Mouse (Mus musculus): ENCODE measurements around the gene Ccr5.

Ccr5 gene

DNA sequence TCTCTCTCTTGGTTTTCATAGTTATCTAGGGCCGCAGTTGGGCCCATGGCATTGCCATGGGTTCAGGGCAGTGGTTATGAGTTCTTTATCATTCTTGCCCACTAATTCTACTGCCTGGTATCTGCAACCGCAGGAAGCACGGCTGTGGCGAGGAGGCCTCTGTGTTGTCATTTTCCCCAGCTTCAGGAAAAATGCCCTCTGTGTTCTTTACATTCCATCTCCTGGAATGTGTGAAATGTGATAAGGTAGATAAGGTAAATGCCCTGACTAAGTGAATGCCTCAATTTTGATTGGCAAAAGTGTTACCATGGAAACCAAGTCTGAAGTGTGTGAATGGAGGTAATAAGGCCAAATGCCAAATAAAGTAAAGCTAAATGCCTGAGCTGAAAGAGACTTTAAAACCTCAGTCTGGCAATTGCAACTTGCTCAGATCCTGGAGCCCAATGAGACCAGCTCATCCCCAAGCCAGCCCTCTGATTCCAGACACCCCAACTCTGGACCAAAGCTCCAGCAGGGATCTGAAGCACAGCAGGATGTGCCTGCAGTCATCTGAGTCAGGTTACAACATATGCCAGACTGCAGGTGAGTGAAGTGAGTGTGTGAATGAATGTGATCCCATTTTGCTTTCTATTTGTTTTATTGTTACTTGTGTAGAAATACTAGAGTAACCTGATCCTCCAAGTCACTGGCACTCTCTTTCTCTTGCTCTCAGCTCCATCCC, 16.9 kb downstream of the Ccr5 start:
- no peak for DNase-seq (ENCODE audit: low read depth)

DNA sequence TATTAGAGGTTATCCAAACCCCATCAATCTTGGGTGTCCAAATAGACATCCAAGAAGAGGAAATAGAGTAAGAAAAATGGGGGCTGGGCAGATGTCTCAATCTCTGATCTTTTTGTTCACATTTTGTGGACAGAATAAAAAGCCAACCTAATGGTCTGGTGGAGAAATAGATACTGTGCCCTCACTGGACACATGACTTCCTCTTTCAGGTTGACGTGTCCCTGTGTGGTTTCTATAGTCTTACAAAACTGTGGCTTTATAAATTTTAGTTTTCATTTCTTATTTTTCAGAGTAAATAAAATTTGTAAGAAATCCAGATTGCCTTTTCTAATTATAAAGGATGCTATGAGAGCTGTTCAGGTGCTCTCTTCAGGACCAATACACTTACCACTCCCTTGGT, 22.3 kb downstream of the Ccr5 start:
- no peak for DNase-seq (ENCODE audit: low read depth)

DNA sequence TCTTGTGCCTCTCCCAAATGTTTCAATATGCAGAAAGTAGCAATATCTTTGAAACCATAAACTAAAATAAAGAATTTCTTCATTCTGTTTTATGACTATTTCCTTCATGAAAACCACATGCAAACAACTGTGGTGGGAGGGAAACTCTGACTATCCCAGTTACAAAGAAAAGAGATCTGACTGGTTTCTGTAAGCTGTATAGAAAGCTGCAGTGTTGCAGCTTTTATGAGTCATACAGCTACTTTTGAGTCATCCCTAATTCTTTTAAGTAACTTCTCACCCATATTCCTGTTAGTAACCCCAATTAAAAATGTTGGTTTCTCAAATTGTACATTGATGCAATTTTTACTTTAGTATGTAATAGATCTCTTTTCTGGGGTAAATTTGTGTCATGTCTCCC, 25.0 kb downstream of the Ccr5 start:
- peak; percentile 65 for DNase-seq (ENCODE audit: low read depth)
